Mouse (Mus musculus) T-helper 17 cell (primary cell): ENCODE measurements at regions not wholly inside any gene's neighbourhood (a gene's known extent, or its start where the extent isn't known, plus 50 kb on each side); places are given as distances from the start of the nearest gene placed in this dataset.

Experiments used
- in situ Hi-C, 2 experiments: fragments of 300-600 bp; cut with MboI, MseI; formaldehyde crosslinking; loops; 1 replicate in 1 of 2; 2 replicates in 1 of 2; pipeline ENCODE4 v1.15.1; 2025; ENCODE audit warnings: high pct_unique_total_duplicates in 2 of 2

GRCm38 (mm10) chr9:30772456-30772855 lies 149.8 kb downstream of the Adamts15 start:
- in situ Hi-C loops = no loop called here

DNA sequence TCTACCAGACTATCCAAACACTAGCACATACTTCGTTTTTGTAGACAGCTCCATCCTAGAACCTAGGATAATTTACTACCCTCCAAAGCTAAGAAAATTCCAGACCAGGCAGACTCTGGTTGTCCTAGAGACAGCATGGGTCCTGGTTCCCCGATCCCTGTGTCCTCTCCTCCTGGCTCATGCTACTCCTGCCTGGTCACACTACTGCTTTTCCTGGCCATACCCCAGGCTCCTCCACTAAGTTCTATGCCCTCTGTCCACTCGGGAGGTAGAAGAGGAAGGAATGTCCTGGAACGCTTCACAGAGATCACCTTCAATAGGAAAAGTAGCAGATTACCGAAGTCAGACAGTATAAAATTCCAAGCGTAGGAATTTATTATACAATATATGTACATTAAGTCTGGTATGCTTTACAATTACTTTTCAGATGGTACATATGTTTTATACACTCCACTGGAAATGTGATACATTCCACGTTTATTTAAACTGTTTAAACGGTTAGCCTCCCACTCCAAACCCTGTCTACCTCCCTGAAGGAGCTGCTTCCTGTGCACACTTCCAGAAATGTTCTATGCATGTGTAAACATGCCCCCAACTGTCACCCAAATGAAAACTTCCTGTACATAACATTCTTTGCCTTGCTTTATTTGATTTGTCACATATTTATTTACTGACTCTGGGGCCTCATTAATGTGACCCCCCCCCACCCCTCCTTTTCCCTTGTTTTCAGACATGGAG lies 151.6 kb downstream of the Adamts15 start:
- in situ Hi-C loops = no loop called here

- in situ Hi-C loops = no loop called here
Measured at GRCm38 (mm10) chr9:30769435-30769729, 152.9 kb downstream of the Adamts15 start.

- in situ Hi-C loops = no loop called here
Measured at GRCm38 (mm10) chr9:30768665-30769434, 153.4 kb downstream of the Adamts15 start.

DNA sequence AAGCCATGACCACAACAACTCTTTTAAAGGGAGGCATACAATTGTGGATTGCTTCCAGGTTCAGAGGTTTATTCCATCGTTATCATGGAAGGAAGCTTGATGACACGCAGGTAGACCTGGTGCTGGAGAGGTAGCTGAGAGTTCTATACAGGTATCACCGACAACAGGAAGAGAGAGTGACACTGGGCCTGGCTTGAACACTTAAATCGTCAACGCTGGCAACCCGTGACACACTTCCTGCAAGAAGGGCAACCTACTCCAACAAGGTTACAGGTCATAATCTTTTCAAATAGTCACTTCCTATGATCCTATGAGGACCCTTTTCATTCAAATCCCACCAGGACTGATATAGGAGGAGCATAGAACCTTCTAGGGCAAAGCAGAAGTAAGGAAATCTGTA lies 155.6 kb downstream of the Adamts15 start:
- in situ Hi-C loops = no loop called here

DNA sequence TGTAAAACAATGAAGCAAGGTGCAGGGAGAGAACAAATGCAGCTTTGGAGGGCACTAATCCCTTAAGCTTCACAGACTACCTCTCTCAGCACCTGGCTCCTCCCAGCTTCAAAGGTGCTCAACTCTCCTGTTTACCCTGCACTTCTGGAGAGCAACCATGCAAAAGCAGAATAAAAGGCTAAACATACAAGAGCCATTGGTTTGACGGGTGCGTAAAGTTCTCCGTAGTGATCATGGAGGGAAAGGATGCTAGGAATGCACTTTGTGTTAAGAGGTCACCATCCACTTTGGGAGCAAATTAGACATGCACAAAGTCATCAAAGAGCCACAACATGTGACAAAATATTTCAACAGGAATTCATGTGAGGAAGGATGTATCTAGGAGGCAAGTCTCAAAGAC lies 156.1 kb downstream of the Adamts15 start:
- in situ Hi-C loops = no loop called here

DNA sequence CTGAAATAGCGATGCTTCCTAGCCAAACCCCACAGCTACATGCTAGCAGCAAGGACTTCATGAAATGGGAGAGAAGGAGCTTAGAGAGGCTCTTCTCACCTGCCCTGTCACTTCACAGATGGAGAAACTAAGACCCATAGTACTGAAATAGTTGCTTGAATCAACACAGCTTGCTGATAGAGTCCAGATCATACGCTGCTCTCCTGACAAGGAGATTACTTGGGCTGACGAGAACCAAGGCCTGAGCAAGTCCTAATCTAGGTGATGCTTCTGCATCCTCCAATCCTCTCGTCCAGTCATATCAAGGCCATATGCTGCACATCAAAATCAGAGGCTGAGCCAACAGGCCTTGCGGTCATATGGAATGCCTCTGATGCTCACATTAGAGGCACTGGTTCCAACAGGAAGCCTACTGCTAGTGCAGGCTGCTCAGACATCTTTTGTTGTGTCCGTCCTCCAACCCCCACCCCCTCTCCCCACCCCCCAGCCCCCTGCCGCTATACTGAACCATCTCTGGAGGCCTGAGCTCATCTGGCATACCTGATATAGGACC lies 157.2 kb downstream of the Adamts15 start:
- in situ Hi-C loops = no loop called here

DNA sequence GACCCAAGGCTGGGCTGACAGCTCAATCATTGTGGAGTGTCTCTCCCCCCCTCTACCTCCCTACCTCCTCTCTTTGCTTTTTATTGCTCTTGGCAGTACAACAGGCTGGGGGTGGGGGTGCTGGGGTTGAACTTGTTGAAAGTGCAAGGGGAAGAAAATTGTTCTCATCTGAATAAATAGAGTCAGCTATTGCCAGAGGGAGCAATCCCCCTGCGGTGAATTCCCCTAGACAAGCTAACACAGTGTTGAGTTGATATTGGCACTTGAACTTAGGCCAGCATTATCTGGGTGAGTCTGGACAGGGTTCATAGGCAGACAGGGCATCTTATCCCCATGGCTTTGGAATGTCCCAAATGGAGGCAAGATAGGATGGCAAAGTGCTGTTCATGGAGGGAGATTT lies 159.3 kb downstream of the Adamts15 start:
- in situ Hi-C loops = no loop called here

- in situ Hi-C loops = no loop called here
Measured at GRCm38 (mm10) chr9:30758121-30758520, 164.1 kb downstream of the Adamts15 start.

GRCm38 (mm10) chr9:30757406-30757805 lies 164.8 kb downstream of the Adamts15 start:
- in situ Hi-C loops = no loop called here

- in situ Hi-C loops = no loop called here
Measured at GRCm38 (mm10) chr9:30756796-30757195, 165.5 kb downstream of the Adamts15 start.

GRCm38 (mm10) chr9:30755586-30755985 lies 166.7 kb downstream of the Adamts15 start:
- in situ Hi-C loops = no loop called here

DNA sequence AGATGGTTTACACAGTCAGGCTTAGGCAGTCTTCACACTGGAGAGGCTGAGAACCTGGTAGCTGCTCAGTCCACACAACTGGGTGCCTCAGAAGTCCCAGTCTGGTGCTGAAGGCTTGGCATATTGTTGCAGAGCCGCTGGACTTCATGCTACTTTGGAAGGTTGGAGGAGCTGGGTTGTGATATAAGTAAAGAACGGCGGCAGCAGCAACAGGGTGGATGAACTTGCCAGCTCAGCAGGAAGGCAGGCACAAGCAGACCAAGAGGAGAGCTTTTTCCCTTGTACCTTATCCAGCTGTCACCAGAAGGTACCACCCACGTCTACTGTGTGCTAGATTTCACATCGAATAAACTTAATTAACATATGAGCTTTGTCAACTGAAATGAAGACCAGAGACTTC lies 167.4 kb downstream of the Adamts15 start:
- in situ Hi-C loops = no loop called here

DNA sequence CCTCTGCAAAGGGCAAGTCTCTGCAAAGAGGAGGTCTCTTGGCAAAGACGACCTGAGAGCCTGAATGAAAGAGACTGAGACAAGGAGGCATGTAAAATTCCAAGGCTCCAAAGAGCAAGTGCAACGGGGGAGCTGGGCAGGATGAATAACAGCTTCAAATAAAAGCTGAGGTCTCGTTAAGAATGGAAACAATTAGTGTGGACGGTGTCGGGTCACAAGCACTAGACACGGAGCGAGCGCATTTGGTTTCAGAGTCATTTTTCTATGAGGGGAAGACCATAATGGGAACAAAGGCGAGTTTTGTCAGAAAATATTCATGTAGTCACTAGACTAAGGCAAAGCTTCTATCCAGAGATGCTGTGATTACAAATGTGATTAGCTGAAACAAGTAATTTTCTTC lies 178.8 kb downstream of the Adamts15 start:
- in situ Hi-C loops = no loop called here

DNA sequence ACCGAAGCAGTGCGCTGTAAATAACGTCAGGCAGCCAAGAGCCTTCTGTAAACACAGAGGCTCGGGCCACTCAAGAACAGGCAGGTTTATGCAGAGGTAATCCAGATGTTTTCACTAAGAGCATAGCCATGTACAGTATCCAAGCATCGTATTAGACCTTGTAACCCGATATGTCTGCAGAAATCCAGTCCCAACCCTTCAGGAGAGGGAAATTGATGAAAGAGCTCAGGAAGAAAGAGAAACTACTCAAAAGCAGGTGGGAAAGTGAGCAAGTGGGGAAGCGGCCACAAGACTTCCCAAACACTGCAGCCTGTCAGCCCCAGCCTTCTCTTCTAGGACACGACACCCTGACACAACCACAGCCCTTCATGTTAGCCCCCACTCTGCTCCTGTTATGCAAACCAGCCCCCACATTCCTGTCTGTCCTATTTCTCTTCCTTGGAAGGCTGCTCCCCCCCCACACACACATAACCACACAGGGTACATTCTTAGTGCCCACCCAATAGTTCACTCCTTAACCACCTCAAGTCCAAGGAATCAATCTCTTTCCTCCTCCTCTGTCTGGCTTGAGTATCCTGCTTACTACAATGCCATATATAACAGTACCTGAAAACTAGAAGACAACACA lies 179.7 kb downstream of the Adamts15 start:
- in situ Hi-C loops = no loop called here

DNA sequence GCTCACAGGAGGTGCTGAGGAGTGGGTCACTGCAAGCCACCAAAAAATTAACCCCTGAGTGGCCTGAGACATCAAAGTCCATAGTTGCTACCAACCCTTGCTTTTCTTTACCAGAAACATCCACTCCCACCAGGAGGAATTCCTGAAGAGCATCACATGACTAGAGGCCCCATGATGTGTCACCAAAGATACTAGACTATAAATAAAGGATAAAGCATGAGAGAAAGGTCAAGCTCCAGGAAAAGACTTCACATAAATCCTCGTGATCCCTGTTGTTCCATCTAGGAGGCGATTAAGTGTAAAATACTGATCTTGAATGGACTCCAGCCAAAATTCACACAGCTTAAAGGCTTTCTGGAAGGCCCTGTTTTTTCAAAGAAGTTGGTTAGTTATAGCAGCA lies 190.6 kb downstream of the Adamts15 start:
- in situ Hi-C loops = no loop called here

GRCm38 (mm10) chr9:30723364-30724070 lies 198.7 kb downstream of the Adamts15 start:
- in situ Hi-C loops = loop anchor here in 1 of 2 experiments (5.0 kb wide), 1 partner anchor 56 kb away; no protein-coding TSS in a partner anchor

DNA sequence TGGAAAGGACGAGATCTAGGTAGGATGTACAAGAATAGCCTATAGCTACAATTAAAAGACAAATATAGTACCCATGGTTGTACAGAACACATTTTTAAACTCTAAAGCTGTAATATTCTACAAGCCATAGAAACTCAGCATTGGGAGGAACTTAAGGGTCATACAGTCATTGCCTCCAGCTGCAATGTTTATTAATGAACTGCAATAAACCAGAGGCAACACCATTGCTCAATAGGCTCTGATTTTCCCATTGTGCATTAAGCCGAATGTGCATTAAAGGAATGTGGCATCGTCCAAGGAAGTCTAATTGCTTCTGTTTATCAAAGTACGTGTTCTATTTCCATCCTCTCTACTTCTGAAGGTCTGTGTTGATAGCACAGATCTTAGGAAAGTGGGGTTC lies 200.4 kb downstream of the Adamts15 start:
- in situ Hi-C loops = loop anchor here in 1 of 2 experiments (5.0 kb wide), 1 partner anchor 55 kb away; no protein-coding TSS in a partner anchor

DNA sequence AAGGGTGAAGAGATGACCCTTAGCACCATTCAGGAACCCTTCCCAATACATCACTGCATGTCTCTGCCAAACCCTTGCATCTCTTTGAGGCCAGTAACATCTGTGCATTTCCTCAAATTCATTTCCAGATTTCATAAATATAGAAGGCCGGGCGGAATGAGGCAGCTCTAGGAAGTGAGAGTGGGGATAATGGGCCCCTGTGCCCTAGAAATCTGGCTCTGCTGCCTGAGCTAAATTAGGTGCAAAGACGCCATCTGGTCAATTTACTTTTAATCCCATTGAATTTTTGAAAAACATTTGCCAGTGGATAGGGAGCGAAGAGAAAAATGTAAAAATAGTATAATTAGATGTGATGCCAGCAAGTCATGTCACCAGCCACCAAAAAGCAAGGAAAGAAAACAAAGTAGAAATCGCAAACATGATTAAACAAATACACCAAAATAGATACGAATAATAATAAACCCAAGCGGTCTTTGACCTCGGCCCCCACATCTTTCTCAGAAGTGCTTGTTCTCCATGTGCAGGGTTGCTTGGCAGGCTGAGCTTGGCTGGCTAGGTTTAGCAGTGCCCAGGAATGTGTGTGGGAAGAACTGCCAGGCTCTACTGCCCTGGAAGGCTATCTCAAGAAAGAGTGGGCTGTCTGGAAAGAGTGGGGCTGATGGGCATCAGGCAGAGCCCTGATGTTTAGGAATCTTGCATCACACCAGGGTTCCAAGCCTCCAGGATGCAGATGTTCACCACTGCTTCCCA lies 205.7 kb downstream of the Adamts15 start:
- in situ Hi-C loops = no loop called here

DNA sequence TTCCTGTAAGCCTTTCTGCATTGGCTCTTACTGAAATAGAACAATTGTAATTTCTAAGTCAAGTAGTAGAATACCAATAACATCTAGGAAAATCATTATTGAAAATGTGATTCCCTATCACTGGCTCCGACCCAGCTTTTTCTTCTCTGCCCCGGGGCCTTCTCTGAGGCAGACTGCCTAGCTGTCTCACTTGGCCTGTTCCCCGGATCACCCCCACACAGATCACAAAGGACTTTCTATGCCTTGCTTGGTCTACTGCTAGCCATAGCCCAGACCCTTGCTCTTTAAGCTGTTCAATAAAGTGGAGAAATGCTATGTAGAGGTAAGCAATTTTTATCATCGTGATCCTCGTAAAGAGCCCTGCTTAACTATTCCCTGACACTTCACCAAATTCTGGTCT lies 212.1 kb downstream of the Adamts15 start:
- in situ Hi-C loops = no loop called here

DNA sequence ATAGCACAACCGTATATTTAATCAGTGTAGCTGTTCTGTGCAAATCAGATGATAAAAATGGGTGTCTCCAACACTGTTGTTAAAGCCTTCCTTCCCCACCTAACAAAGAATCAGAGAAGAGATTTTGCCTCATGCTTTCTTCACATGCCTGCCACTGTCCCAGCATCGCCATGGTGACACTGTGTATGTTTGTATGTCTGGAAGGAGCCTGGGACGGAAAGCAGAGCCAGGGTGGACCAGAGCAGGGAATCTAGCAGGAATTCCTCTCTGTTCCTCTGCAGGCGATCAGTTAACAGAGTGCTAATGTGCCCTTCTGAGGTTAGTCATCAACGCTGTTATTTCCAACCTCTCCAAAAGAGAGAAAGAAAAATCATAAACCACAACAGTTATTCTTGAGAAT lies 222.4 kb downstream of the Adamts15 start:
- in situ Hi-C loops = no loop called here
